Mouse (Mus musculus): ENCODE data around the gene Fancc. TPM values are rescaled to one million over a fixed set of nuclear protein-coding genes. Genes with fewer than 3 reads are reported as not detected.
"Not testable (repeated sequence)": the region's sequence is repeated elsewhere in the genome, so short reads cannot be mapped to it uniquely, and the experiment has no call there.

The Fancc gene
- polyA plus RNA-seq, 1 experiment from 2014 or later, result 13.7 TPM

DNA sequence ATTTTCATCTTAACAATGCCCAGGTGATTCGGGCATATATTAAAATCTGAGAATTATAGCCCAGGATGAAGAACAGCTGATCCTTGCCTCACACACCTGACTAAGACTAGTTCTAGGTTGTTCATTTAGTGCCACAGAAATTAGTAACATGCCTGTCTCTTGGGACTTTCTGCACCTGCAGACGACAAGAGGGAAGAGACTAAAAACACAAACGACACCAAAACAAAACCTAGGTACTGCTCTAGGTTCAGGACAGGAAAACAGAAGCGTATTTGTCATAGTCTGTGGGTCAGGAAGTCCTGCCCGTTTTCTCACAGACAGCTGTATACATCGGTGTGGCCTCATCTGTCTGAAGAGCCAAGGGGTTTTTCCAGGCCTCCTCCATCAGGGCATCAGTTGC, 51.7 kb downstream of the Fancc start:
- Histone ChIP-seq H3K27ac (no peak overlapping the region), H3K4me1 (no peaks in the 10 kb centered on the region), H3K27me3 (no peaks in the 10 kb centered on the region), H3K4me3 (no peak overlapping the region), H3K36me3 (ENCODE audit: poor library complexity, severe bottlenecking) (no peaks in the 10 kb centered on the region), H3K9ac (no peak overlapping the region), H3K4me2 (no peak overlapping the region), H3K9me3 (replicated peaks) (no peaks in the 10 kb centered on the region)
- ATAC-seq, result no peak
- 89% methylated on average over 6 of the region's 6 CpGs for WGBS

DNA sequence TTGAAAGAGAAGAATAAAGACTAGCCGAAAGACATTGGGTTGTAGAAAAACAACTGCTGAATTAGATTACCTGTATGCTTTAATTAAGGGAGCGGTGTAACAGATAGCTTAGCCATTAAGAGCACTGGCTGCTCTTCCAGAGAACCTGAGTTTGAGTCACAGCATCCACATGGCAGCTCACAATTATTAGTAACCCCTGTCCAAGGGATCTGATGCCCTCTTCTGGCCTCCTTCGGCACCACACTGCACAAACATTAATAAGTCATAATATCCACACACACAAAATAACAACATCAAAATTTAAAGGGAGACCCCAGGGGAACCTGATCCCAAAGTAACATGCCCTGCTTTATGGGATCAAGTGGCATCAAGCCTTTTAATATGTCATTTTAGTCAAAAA, 64.3 kb downstream of the Fancc start:
- H3K9me3 ChIP-seq (replicated peaks), result no peaks in the 10 kb centered on the region
- H3K4me3 ChIP-seq, result no peak overlapping the region
- ATAC-seq, result no peak
- H3K9ac ChIP-seq, result no peak overlapping the region
- H3K27me3 ChIP-seq, result no peaks in the 10 kb centered on the region
- peaks cover 8% of the 10 kb centered on the region; the same call in 1 of the 2 replicates for H3K4me1 ChIP-seq
- H3K36me3 ChIP-seq (ENCODE audit: poor library complexity, severe bottlenecking), result no peaks in the 10 kb centered on the region
- 88% methylated on average over 3 of the region's 3 CpGs for WGBS
- no peak overlapping the region for H3K4me2 ChIP-seq
- H3K27ac ChIP-seq, result no peak overlapping the region

DNA sequence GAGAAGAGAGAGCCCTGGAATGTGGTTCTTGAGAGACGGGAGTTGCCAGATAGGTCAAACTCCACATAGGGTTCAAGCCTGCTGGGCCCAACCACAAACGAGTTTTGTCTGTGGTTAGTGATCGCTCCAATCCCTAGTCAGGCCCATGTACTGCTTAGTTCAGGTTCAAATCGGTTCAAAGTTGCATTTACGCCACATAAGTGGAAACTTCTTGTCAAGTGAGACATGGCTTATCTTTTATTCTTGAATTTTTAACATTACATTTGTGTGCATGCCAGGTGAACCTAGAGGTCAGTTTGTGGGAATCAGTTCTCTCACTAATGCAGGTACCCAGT, 65.3 kb downstream of the Fancc start:
- peaks cover 8% of the 10 kb centered on the region; the same call in 1 of the 2 replicates for H3K4me1 ChIP-seq
- peak overlapping the region; percentile 77 for H3K9ac ChIP-seq
- WGBS, result 17% methylated on average over 5 of the region's 5 CpGs
- H3K36me3 ChIP-seq (ENCODE audit: poor library complexity, severe bottlenecking), result no peaks in the 10 kb centered on the region
- no peaks in the 10 kb centered on the region for H3K9me3 ChIP-seq (replicated peaks)
- no peak for ATAC-seq
- H3K4me3 ChIP-seq, result peak overlapping the region; percentile 60
- H3K27ac ChIP-seq, result peak overlapping the region; percentile 93
- H3K4me2 ChIP-seq, result peak overlapping the region; percentile 61
- H3K27me3 ChIP-seq, result no peaks in the 10 kb centered on the region

DNA sequence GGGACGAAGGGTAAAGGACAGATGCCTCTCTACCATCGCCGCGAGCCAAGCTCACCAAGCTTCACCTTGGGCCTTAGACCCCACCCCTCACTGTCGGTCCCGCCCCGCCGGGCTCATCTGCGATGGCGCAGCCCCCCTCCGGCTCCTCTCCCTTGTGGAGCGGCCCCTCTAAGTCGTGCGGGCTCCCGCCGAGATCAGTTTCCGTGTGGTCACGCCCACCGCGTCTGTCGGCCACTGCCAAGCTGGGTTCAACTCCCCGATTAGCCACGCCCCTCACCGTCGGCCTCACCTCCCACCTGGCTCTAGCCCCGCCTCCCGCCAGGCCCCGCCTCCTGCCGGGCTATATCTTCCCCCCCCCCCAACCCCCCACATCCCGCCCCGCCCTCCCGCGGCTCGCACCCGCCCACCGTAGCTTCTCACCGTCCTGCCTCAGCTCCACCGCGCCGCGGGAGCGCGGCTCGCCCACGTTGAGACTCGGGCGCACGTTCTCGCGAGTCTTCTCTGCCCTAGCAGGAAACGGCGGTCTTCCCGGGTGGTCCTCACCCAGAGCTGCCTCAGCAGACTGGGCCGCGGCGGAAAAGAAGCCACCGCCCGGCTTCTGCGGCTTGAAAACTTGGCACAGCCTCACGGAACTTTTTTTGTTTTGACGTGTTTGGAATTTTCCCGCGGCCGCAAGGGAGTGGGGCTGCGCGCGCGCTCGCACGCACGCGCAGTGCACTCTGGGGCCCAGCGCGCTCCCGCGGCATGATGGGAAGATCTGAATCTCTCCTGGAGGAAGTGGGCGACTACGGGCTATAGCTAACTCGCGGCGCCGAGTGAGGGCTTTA, 65.8 kb downstream of the Fancc start:
- H3K4me3 ChIP-seq, result peak overlapping the region; percentile 60
- peak overlapping the region; percentile 61 for H3K4me2 ChIP-seq
- peak overlapping the region; percentile 93 for H3K27ac ChIP-seq
- H3K36me3 ChIP-seq (ENCODE audit: poor library complexity, severe bottlenecking), result no peaks in the 10 kb centered on the region
- WGBS, result under 1% methylated on average over 66 of the region's 82 CpGs
- no peaks in the 10 kb centered on the region for H3K9me3 ChIP-seq (replicated peaks)
- H3K27me3 ChIP-seq, result no peaks in the 10 kb centered on the region
- H3K4me1 ChIP-seq, result peaks cover 8% of the 10 kb centered on the region; the same call in 1 of the 2 replicates
- ATAC-seq, result peak; percentile 95
- H3K9ac ChIP-seq, result peak overlapping the region; percentile 77

DNA sequence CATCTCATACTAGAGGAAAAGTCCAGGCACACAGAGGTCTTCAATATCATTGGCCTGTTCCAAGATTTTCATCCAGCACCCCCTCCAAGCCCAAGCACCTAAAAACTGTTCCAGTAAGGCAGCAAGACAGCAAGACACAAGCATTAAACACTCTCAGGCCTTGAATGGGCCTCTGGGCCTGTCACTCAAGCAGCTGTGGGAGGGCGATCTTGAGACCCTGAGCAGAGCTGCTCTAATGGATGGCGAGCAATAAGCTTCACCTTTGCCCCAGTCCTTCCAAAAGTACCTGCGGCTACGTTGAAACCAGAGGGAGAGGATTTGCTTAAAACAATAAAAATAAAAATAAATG, 66.4 kb downstream of the Fancc start:
- peak overlapping the region; percentile 93 for H3K27ac ChIP-seq
- ATAC-seq, result peak; percentile 68
- WGBS, result 0% methylated on average over 4 of the region's 4 CpGs

DNA sequence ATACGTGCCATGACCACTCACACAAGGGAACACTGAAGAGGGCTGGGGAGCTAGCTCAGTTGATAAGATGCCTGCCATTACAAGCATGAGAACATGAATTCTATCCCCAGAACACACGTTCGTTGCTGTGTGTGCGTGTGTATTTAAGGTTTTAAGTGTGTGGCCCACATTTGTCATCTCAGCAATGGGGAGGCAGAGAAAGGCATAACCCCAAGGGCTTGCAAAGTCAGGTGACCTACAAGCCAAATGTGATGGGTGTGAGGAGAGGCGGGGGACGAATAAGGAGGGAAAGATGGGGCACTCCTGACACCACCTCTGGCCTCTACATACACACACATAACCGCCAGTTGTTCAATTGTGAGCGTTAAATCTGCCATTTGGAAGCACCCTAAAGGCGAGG, 66.9 kb downstream of the Fancc start:
- 79% methylated on average over 9 of the region's 9 CpGs for WGBS
- no peaks in the 10 kb centered on the region for H3K9me3 ChIP-seq (replicated peaks)
- H3K36me3 ChIP-seq (ENCODE audit: poor library complexity, severe bottlenecking), result no peaks in the 10 kb centered on the region
- no peaks in the 10 kb centered on the region for H3K27me3 ChIP-seq
- H3K4me2 ChIP-seq, result peak overlapping the region; percentile 61
- ATAC-seq, result no peak
- peak overlapping the region; percentile 60 for H3K4me3 ChIP-seq
- H3K4me1 ChIP-seq, result peaks cover 8% of the 10 kb centered on the region; the same call in 1 of the 2 replicates
- peak overlapping the region; percentile 77; the same call in 1 of the 2 replicates for H3K9ac ChIP-seq
- peak overlapping the region; percentile 93; the same call in 1 of the 2 replicates for H3K27ac ChIP-seq

More for the DNA sequence above, 66.4 kb downstream of the Fancc start:
- Histone ChIP-seq H3K36me3 (ENCODE audit: poor library complexity, severe bottlenecking) (no peaks in the 10 kb centered on the region), H3K9ac (peak overlapping the region; percentile 77), H3K27me3 (no peaks in the 10 kb centered on the region), H3K4me1 (peaks cover 8% of the 10 kb centered on the region; the same call in 1 of the 2 replicates), H3K4me3 (peak overlapping the region; percentile 60), H3K4me2 (peak overlapping the region; percentile 61), H3K9me3 (replicated peaks) (no peaks in the 10 kb centered on the region)

DNA sequence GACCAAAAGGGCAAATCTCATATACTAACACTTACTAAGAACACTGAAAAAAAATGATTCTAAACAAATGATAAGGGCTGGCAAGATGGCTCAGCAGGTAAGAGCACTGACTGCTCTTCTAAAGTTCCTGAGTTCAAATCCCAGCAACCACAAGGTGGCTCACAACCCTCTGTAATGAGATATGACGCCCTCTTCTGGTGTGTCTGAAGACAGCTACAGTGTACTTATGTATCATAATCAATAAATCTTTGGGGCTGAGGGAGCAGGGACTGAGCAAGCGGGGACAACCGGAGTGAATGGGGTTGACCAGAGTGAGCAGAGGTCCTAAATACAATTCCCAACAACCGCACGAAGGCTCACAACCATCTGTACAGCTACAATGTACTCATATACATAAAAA, 68.9 kb downstream of the Fancc start:
- 95% methylated on average over 5 of the region's 5 CpGs for WGBS

DNA sequence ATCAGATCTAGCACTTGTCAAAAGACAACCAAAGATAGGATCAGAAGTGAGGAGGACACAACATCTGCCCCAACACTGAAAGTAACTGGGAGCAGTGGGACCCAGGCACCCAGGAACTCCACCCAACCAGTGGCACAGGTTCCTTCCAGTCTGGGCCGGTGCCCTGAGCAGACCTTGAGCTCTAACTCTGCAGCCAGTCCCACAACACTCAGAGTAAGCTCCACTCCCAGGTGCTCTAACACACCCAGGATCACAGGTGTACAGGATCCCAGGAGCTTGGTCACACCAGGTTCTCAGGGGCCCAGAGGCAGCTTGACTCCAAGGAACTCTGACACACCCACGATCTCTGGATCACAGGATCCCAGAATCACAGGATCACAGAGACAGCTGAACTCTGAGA, 74.0 kb downstream of the Fancc start:
- Histone ChIP-seq H3K27me3 (no peaks in the 10 kb centered on the region), H3K9ac (no peak overlapping the region), H3K4me1 (no peaks in the 10 kb centered on the region), H3K9me3 (replicated peaks) (no peaks in the 10 kb centered on the region), H3K27ac (no peak overlapping the region), H3K4me3 (no peak overlapping the region), H3K4me2 (no peak overlapping the region), H3K36me3 (ENCODE audit: poor library complexity, severe bottlenecking) (no peaks in the 10 kb centered on the region)
- ATAC-seq, result no peak
- 93% methylated on average over 2 of the region's 2 CpGs for WGBS

More for the DNA sequence above, 68.9 kb downstream of the Fancc start:
- H3K4me1 ChIP-seq; H3K4me3 ChIP-seq; ATAC-seq; H3K27ac ChIP-seq; H3K9ac ChIP-seq; H3K27me3 ChIP-seq; H3K9me3 ChIP-seq (replicated peaks); H3K36me3 ChIP-seq (ENCODE audit: poor library complexity, severe bottlenecking); H3K4me2 ChIP-seq: not testable (repeated sequence)

DNA sequence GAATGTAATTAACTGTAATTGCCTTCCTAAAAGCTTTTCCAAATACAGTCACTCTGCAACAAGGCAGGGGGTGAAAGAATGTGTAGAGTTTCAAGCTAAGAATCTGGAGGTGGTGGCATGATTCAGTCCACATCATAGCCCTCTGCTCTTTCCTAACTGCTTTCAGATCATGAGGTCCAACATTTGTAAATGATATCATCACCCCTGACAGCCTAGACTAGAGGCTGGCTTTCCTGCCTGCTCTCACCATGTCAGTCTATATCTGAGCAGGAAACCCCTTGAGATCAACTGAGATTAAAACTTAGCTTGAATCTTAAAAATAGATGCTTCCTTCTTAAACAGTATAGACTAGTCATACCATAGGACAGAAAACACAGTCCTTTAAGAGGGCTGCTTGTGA, 75.9 kb downstream of the Fancc start:
- no peaks in the 10 kb centered on the region for H3K27me3 ChIP-seq
- no peak overlapping the region for H3K27ac ChIP-seq
- no peak overlapping the region for H3K4me2 ChIP-seq
- no peak overlapping the region for H3K4me3 ChIP-seq
- H3K9ac ChIP-seq, result no peak overlapping the region
- no peak for ATAC-seq
- H3K9me3 ChIP-seq (replicated peaks), result no peaks in the 10 kb centered on the region
- no peaks in the 10 kb centered on the region for H3K36me3 ChIP-seq (ENCODE audit: poor library complexity, severe bottlenecking)
- no peaks in the 10 kb centered on the region for H3K4me1 ChIP-seq

DNA sequence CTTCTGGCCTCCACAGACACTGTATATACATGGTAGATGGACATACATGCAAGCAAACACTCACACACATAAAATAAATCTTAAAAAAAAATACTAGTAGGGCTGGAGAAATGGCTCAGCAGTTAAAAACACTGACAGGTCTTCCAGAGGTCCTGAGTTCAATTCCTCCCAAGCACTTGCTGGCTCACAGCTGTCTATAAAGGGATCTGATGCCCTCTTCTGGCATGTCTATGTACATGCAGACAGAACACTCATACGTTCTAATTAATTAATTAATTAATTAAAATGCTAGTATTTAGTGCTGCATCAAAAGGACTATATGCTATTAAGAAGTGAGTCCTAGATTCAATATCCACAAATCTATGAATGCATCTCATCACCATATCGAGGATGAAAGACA, 78.9 kb downstream of the Fancc start:
- Histone ChIP-seq H3K4me3 (no peak overlapping the region), H3K4me2 (no peak overlapping the region), H3K4me1 (no peaks in the 10 kb centered on the region), H3K27ac (no peak overlapping the region), H3K9me3 (replicated peaks) (no peaks in the 10 kb centered on the region), H3K9ac (no peak overlapping the region), H3K36me3 (ENCODE audit: poor library complexity, severe bottlenecking) (no peaks in the 10 kb centered on the region), H3K27me3 (no peaks in the 10 kb centered on the region)
- 80% methylated on average over 2 of the region's 2 CpGs for WGBS
- no peak for ATAC-seq

DNA sequence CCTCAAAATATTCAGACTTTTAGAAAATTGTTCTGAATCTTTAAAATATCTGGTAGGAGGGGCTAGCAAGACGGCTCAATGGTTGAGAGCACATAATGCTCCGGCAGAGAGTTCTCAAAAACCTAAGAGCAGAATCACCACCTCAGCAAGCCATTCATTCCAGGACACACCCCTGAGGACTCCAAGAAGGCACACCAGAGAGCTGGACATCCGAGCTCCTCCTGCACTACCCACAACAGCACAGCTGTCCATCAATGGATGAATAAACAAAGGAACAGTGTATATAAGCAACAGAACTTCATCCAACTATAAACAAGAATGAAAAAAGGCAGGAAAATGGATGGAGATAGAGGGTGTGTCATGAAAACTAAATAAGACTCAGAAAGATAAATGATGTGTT, 80.3 kb downstream of the Fancc start:
- no peak for ATAC-seq
- 66% methylated on average over 3 of the region's 3 CpGs for WGBS

DNA sequence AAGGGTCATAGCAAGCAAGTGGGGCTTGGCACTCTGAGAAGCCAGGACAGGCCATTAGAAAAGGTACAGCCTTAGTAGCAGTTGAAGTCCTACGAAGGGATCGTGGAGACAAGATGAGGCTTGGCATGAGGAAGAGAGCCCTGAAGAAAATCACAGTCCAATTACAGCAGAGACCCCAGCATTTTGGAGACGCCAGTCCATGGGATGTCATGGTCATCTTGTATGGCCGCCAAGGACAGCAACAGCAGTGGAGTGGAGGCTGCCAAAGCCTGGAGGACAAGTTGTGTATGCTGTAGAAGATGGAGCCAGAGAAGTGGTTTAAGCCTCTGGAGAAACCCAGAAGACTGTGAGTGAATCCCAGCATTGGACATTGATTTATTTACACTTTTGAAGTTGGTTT, 84.4 kb downstream of the Fancc start:
- 96% methylated on average over 4 of the region's 4 CpGs for WGBS
- H3K27me3 ChIP-seq, result no peaks in the 10 kb centered on the region
- no peak overlapping the region for H3K9ac ChIP-seq
- no peaks in the 10 kb centered on the region for H3K9me3 ChIP-seq (replicated peaks)
- no peak overlapping the region for H3K4me2 ChIP-seq
- H3K4me3 ChIP-seq, result no peak overlapping the region
- no peaks in the 10 kb centered on the region for H3K4me1 ChIP-seq
- H3K27ac ChIP-seq, result no peak overlapping the region
- ATAC-seq, result no peak
- no peaks in the 10 kb centered on the region for H3K36me3 ChIP-seq (ENCODE audit: poor library complexity, severe bottlenecking)

More for the DNA sequence above, 80.3 kb downstream of the Fancc start:
- no peaks in the 10 kb centered on the region for H3K36me3 ChIP-seq (ENCODE audit: poor library complexity, severe bottlenecking)
- H3K9ac ChIP-seq, result no peak overlapping the region
- H3K27me3 ChIP-seq, result no peaks in the 10 kb centered on the region
- H3K4me2 ChIP-seq, result no peak overlapping the region
- no peaks in the 10 kb centered on the region for H3K9me3 ChIP-seq (replicated peaks)
- H3K4me3 ChIP-seq, result no peak overlapping the region
- H3K4me1 ChIP-seq, result no peaks in the 10 kb centered on the region
- no peak overlapping the region for H3K27ac ChIP-seq

All from forebrain, embryonic 13.5 days (tissue).